Mouse (Mus musculus): ENCODE measurements around the gene Baz1b.
A peak's percentile ranks its signal among the peaks of the same experiment; 100 is the strongest.
"Not testable (repeated sequence)": the region's sequence is repeated elsewhere in the genome, so short reads cannot be mapped to it uniquely, and the experiment has no call there.

The Baz1b gene

GRCm38 (mm10) chr5:135179616-135180015, 7.4 kb upstream of the Baz1b start:
- DNase-seq (ENCODE audit: inconsistent ontology term) = no peak

GRCm38 (mm10) chr5:135180796-135181195, 6.3 kb upstream of the Baz1b start:
- DNase-seq (ENCODE audit: inconsistent ontology term) = no peak

GRCm38 (mm10) chr5:135181776-135182175, 5.3 kb upstream of the Baz1b start:
- DNase-seq (ENCODE audit: inconsistent ontology term) = no peak

- DNase-seq (ENCODE audit: inconsistent ontology term) = peak; percentile 25
Observed at GRCm38 (mm10) chr5:135183131-135183861, 3.8 kb upstream of the Baz1b start.

- DNase-seq (ENCODE audit: inconsistent ontology term) = no peak
Observed at GRCm38 (mm10) chr5:135185016-135185415, 2.0 kb upstream of the Baz1b start.

GRCm38 (mm10) chr5:135185596-135185995, 1.5 kb upstream of the Baz1b start:
- no peak for DNase-seq (ENCODE audit: inconsistent ontology term)

GRCm38 (mm10) chr5:135186231-135186620, 838 bp upstream of the Baz1b start:
- DNase-seq (ENCODE audit: inconsistent ontology term) = no peak

- DNase-seq (ENCODE audit: inconsistent ontology term) = no peak
Observed at GRCm38 (mm10) chr5:135187349-135188213, 517 bp downstream of the Baz1b start.

GRCm38 (mm10) chr5:135188214-135188554, 1.1 kb downstream of the Baz1b start:
- DNase-seq (ENCODE audit: inconsistent ontology term) = no peak

GRCm38 (mm10) chr5:135189281-135190022, 2.4 kb downstream of the Baz1b start:
- no peak for DNase-seq (ENCODE audit: inconsistent ontology term)

- DNase-seq (ENCODE audit: inconsistent ontology term) = peak; percentile 39
Observed at GRCm38 (mm10) chr5:135191620-135192019, 4.6 kb downstream of the Baz1b start.

GRCm38 (mm10) chr5:135192431-135192830, 5.4 kb downstream of the Baz1b start:
- DNase-seq (ENCODE audit: inconsistent ontology term) = no peak

- DNase-seq (ENCODE audit: inconsistent ontology term) = no peak
Observed at GRCm38 (mm10) chr5:135196367-135196766, 9.3 kb downstream of the Baz1b start.

GRCm38 (mm10) chr5:135202763-135203162, 15.7 kb downstream of the Baz1b start:
- no peak for DNase-seq (ENCODE audit: inconsistent ontology term)

- DNase-seq (ENCODE audit: inconsistent ontology term) = no peak
Observed at GRCm38 (mm10) chr5:135208197-135208596, 21.1 kb downstream of the Baz1b start.

- no peak for DNase-seq (ENCODE audit: inconsistent ontology term)
Observed at GRCm38 (mm10) chr5:135216871-135217270, 29.8 kb downstream of the Baz1b start.

GRCm38 (mm10) chr5:135220941-135221340, 33.9 kb downstream of the Baz1b start:
- DNase-seq (ENCODE audit: inconsistent ontology term) = no peak

GRCm38 (mm10) chr5:135222066-135222465, 35.0 kb downstream of the Baz1b start:
- DNase-seq (ENCODE audit: inconsistent ontology term) = no peak

- DNase-seq (ENCODE audit: inconsistent ontology term) = no peak
Observed at GRCm38 (mm10) chr5:135224169-135224568, 37.1 kb downstream of the Baz1b start.

GRCm38 (mm10) chr5:135225879-135226278, 38.8 kb downstream of the Baz1b start:
- DNase-seq (ENCODE audit: inconsistent ontology term) = not testable (repeated sequence)

GRCm38 (mm10) chr5:135230186-135230585, 43.1 kb downstream of the Baz1b start:
- no peak for DNase-seq (ENCODE audit: inconsistent ontology term)

GRCm38 (mm10) chr5:135233166-135233920, 46.3 kb downstream of the Baz1b start:
- no peak for DNase-seq (ENCODE audit: inconsistent ontology term)

All from Muller cell, postnatal 12 days (primary cell).